In the genomic region with DNA sequence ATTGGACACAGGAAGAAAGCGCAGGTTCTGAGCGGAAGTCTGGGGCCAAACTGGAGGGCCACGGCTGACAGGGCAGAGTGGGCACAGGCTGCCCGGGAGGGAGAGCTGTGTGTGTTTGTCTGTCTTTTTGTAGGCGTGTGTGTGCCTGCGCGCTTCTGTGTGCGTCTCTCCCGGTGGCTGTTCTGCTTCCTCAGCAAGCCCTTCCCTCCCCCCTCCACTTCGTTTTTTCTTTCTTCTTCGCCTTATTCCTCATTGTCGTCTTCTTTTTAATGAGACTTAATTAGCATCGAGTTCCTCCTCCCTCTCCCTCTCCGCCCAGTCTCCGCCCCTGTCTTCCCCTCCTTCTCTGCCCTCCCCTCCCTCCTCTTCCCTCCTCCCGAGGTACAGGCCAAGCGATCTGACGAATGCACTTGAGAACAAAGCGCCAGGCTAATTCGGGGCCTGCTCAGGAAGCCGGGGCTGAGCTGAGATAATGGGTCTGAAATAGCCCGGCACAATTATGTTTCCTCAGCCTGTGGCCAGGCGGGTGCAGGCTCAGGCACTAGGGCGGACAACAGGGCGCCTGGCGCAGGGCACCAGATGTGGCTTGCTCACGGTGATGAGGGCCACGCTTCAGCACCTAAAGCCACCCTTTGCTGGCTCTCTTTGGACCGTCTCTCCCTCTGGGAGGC, we compare ENCODE assay signal across 8 mouse cellular contexts.
DNase-seq lines count a peak whose midpoint lies in the region; ATAC-seq and TF ChIP-seq lines count a peak whose summit lies in the region.

No protein-coding gene starts in this region.

- H3K4me2 ChIP-seq in embryonic facial prominence, embryonic 14.5 days (ENCODE audit: low read depth, low read length), result peak overlapping the region; percentile 51
- peak overlapping the region; percentile 56 for H3K4me2 ChIP-seq in heart, embryonic 11.5 days
- peak overlapping the region; percentile 39 for H3K4me2 ChIP-seq in kidney, embryonic 14.5 days (replicated peaks; ENCODE audit: low read depth, low read length)
- H3K4me2 ChIP-seq in limb, embryonic 14.5 days (replicated peaks; ENCODE audit: low read depth, low read length, severe bottlenecking), result peak overlapping the region; percentile 37; the same call in 1 of the 2 replicates
- H3K4me2 ChIP-seq in midbrain, embryonic 14.5 days (ENCODE audit: low read length), result peak overlapping the region; percentile 45

- no peaks in the 10 kb centered on the region for H3K36me3 ChIP-seq in embryonic facial prominence, embryonic 14.5 days (ENCODE audit: control insufficient read depth, insufficient read depth, low read length)
- H3K36me3 ChIP-seq in heart, embryonic 11.5 days (ENCODE audit: control insufficient read depth, insufficient read depth, low read length), result no peaks in the 10 kb centered on the region
- H3K36me3 ChIP-seq in kidney, embryonic 14.5 days (ENCODE audit: control insufficient read depth, insufficient read depth, low read length), result no peaks in the 10 kb centered on the region
- no peaks in the 10 kb centered on the region for H3K36me3 ChIP-seq in limb, embryonic 14.5 days (ENCODE audit: control insufficient read depth, insufficient read depth, low read length)
- H3K36me3 ChIP-seq in midbrain, embryonic 14.5 days (ENCODE audit: control insufficient read depth, insufficient read depth, low read length), result no peaks in the 10 kb centered on the region

- H3K4me1 ChIP-seq in embryonic facial prominence, embryonic 14.5 days (ENCODE audit: control insufficient read depth, insufficient read depth, low read length), result no peaks in the 10 kb centered on the region; the same call in 1 of the 2 replicates
- peaks cover 31% of the 10 kb centered on the region for H3K4me1 ChIP-seq in heart, embryonic 11.5 days (ENCODE audit: control insufficient read depth, insufficient read depth, low read length)
- H3K4me1 ChIP-seq in kidney, embryonic 14.5 days (ENCODE audit: control insufficient read depth, insufficient read depth, low read length), result peaks cover 13% of the 10 kb centered on the region; the same call in 1 of the 2 replicates
- H3K4me1 ChIP-seq in limb, embryonic 14.5 days (ENCODE audit: control insufficient read depth, insufficient read depth, low read length), result no peaks in the 10 kb centered on the region; the same call in 1 of the 2 replicates
- H3K4me1 ChIP-seq in midbrain, embryonic 14.5 days (ENCODE audit: control insufficient read depth, insufficient read depth, low read length), result peaks cover 13% of the 10 kb centered on the region; the same call in 1 of the 2 replicates

- H3K9me3 ChIP-seq in embryonic facial prominence, embryonic 14.5 days (ENCODE audit: control insufficient read depth, low read length), result no peaks in the 10 kb centered on the region
- no peaks in the 10 kb centered on the region for H3K9me3 ChIP-seq in heart, embryonic 11.5 days (replicated peaks; ENCODE audit: control insufficient read depth, low read length)
- H3K9me3 ChIP-seq in kidney, embryonic 14.5 days (ENCODE audit: control insufficient read depth, low read length), result no peaks in the 10 kb centered on the region
- no peaks in the 10 kb centered on the region for H3K9me3 ChIP-seq in limb, embryonic 14.5 days (ENCODE audit: control insufficient read depth, low read length)
- H3K9me3 ChIP-seq in midbrain, embryonic 14.5 days (ENCODE audit: control insufficient read depth, low read length), result no peaks in the 10 kb centered on the region

- H3K4me3 ChIP-seq in embryonic facial prominence, embryonic 14.5 days (ENCODE audit: low read depth, low read length), result peak overlapping the region; percentile 23
- peak overlapping the region; percentile 19 for H3K4me3 ChIP-seq in heart, embryonic 11.5 days (ENCODE audit: low read depth, low read length)
- peak overlapping the region; percentile 12; the same call in 1 of the 2 replicates for H3K4me3 ChIP-seq in kidney, embryonic 14.5 days (ENCODE audit: low read length)
- peak overlapping the region; percentile 18 for H3K4me3 ChIP-seq in limb, embryonic 14.5 days (replicated peaks; ENCODE audit: low read length)
- no peak overlapping the region for H3K4me3 ChIP-seq in midbrain, embryonic 14.5 days (replicated peaks; ENCODE audit: low read depth, low read length)

- peak; percentile 41 for ATAC-seq in CD4-positive, CD25-positive, alpha-beta regulatory T cell, adult 4 months
- ATAC-seq in embryonic facial prominence, embryonic 14.5 days (ENCODE audit: low read depth), result peak; percentile 86
- ATAC-seq in heart, embryonic 11.5 days (replicated peaks; ENCODE audit: insufficient number of reproducible peaks, low FRiP score, low TSS enrichment), result peak; percentile 85
- peak; percentile 89 for ATAC-seq in kidney, embryonic 14.5 days (ENCODE audit: low FRiP score, low TSS enrichment)
- ATAC-seq in limb, embryonic 14.5 days (ENCODE audit: low FRiP score, low read depth), result peak; percentile 79
- ATAC-seq in midbrain, embryonic 14.5 days (ENCODE audit: low FRiP score, low TSS enrichment), result peak; percentile 87

- DNase-seq in adrenal gland, postnatal 36 days, result peak; percentile 73 to 81
- peak; percentile 90 for DNase-seq in embryonic facial prominence, embryonic 14.5 days (ENCODE audit: low spot score)
- no peak for DNase-seq in limb, embryonic 14.5 days (ENCODE audit: low spot score)
- DNase-seq in midbrain, embryonic 14.5 days, result peak; percentile 78
- peak; percentile 56 for DNase-seq in testis, postnatal 10 days (ENCODE audit: low spot score)

- WGBS in embryonic facial prominence, embryonic 14.5 days, result 35% methylated on average over 28 of the region's 29 CpGs
- 15% methylated on average over 28 of the region's 29 CpGs for WGBS in heart, embryonic 11.5 days (ENCODE audit: insufficient replicate concordance)
- WGBS in kidney, embryonic 14.5 days, result 36% methylated on average over 29 of the region's 29 CpGs
- WGBS in limb, embryonic 14.5 days, result 34% methylated on average over 29 of the region's 29 CpGs
- 20% methylated on average over 29 of the region's 29 CpGs for WGBS in midbrain, embryonic 14.5 days

- H3K9ac ChIP-seq in embryonic facial prominence, embryonic 14.5 days (ENCODE audit: low read depth, low read length), result peak overlapping the region; percentile 43
- H3K9ac ChIP-seq in heart, embryonic 11.5 days (ENCODE audit: low read depth, low read length), result peak overlapping the region; percentile 62
- peak overlapping the region; percentile 47 for H3K9ac ChIP-seq in kidney, embryonic 14.5 days (ENCODE audit: low read depth, low read length)
- H3K9ac ChIP-seq in limb, embryonic 14.5 days (ENCODE audit: low read depth, low read length, severe bottlenecking), result peak overlapping the region; percentile 45
- H3K9ac ChIP-seq in midbrain, embryonic 14.5 days (replicated peaks; ENCODE audit: low read length), result peak overlapping the region; percentile 34

- TF ChIP-seq POLR2A in limb, embryonic 14.5 days (IDR thresholded peaks at IDR 0.05; ENCODE audit: borderline replicate concordance, extremely low read depth, insufficient read depth, insufficient read length), result no peak

- peaks cover 5% of the 10 kb centered on the region; the same call in 1 of the 2 replicates for H3K27me3 ChIP-seq in embryonic facial prominence, embryonic 14.5 days (replicated peaks; ENCODE audit: control insufficient read depth, insufficient read depth, low read length)
- H3K27me3 ChIP-seq in heart, embryonic 11.5 days (ENCODE audit: control insufficient read depth, insufficient read depth, low read length), result 0 out of 2 replicates have a peak, but pooled peaks cover 2% of the 10 kb centered on the region
- no peaks in the 10 kb centered on the region for H3K27me3 ChIP-seq in kidney, embryonic 14.5 days (ENCODE audit: control insufficient read depth, insufficient read depth, low read length)
- H3K27me3 ChIP-seq in limb, embryonic 14.5 days (ENCODE audit: control insufficient read depth, insufficient read depth, low read length), result no peaks in the 10 kb centered on the region
- 0 out of 2 replicates have a peak, but pooled peaks cover 6% of the 10 kb centered on the region for H3K27me3 ChIP-seq in midbrain, embryonic 14.5 days (ENCODE audit: control insufficient read depth, insufficient read depth, low read length)

- H3K27ac ChIP-seq in embryonic facial prominence, embryonic 14.5 days (replicated peaks; ENCODE audit: low read depth, low read length), result peak overlapping the region; percentile 74
- peak overlapping the region; percentile 96 for H3K27ac ChIP-seq in heart, embryonic 11.5 days (ENCODE audit: low read depth, low read length)
- H3K27ac ChIP-seq in kidney, embryonic 14.5 days (ENCODE audit: low read depth, low read length), result peak overlapping the region; percentile 92
- peak overlapping the region; percentile 77; the same call in 1 of the 2 replicates for H3K27ac ChIP-seq in limb, embryonic 14.5 days (replicated peaks; ENCODE audit: low read depth, low read length)
- peak overlapping the region; percentile 84 for H3K27ac ChIP-seq in midbrain, embryonic 14.5 days (replicated peaks; ENCODE audit: low read depth, low read length)
